Mouse (Mus musculus) heart, embryonic 15.5 days (tissue): ENCODE measurements around the gene Ap5b1. TPM values are rescaled to one million over a fixed set of nuclear protein-coding genes. Genes with fewer than 3 reads are reported as not detected.

Experiments used
- ATAC-seq: fragments of 200-750 bp; cut with Nextera tagmentation; replicated peaks from 2 replicates; pipeline ENCODE4 v1.8.0; 2017; ENCODE audit warnings: low read depth, moderate TSS enrichment; ENCODE audit not compliant: insufficient number of reproducible peaks, insufficient read depth, low FRiP score
- H3K27ac ChIP-seq: fragments of 300-500 bp; sonication (generic); 2 replicates; pipeline ENCODE4 v1.5.1; 2015; ENCODE audit warnings: mild to moderate bottlenecking, inconsistent platforms
- H3K27me3 ChIP-seq: fragments of 300-500 bp; sonication (generic); 2 replicates; pipeline ENCODE4 v1.6.1; 2015; ENCODE audit warnings: inconsistent platforms
- H3K36me3 ChIP-seq: fragments of 300-500 bp; sonication (generic); 2 replicates; pipeline ENCODE4 v1.6.1; 2015; ENCODE audit warnings: mild to moderate bottlenecking, inconsistent platforms
- H3K4me1 ChIP-seq: fragments of 300-500 bp; sonication (generic); replicated peaks from 2 replicates; pipeline ENCODE4 v1.6.1; 2015; ENCODE audit warnings: inconsistent platforms
- H3K4me2 ChIP-seq: fragments of 300-500 bp; sonication (generic); 2 replicates; pipeline ENCODE4 v1.6.1; 2015; ENCODE audit warnings: inconsistent platforms, mild to moderate bottlenecking, moderate library complexity
- H3K4me3 ChIP-seq: fragments of 300-500 bp; sonication (generic); 2 replicates; pipeline ENCODE4 v1.5.1; 2015; ENCODE audit warnings: mild to moderate bottlenecking, inconsistent platforms
- H3K9ac ChIP-seq: fragments of 300-500 bp; sonication (generic); 2 replicates; pipeline ENCODE4 v1.6.1; 2015; ENCODE audit warnings: mild to moderate bottlenecking, inconsistent platforms
- H3K9me3 ChIP-seq: fragments of 300-500 bp; sonication (generic); replicated peaks from 2 replicates; pipeline ENCODE4 v1.6.1; 2016; ENCODE audit warnings: inconsistent platforms
- WGBS: fragments of 180-500 bp; shearing (Covaris S2); methylation state at CpG from one replicate; pipeline ENCODE4 v1.1.7; 2015; ENCODE audit warnings: mixed read lengths; 5-methylcytosine and 5-hydroxymethylcytosine counted together
- polyA plus RNA-seq: library from polyadenylated mRNA; unstranded; fragments of >200 nt; fragmentation: Nextera tagmentation; extraction: Ambion mirVana; gene quantifications from 2 replicates; pipeline ENCODE4 v1.2.1, GENCODE M21; 2015

Gene Ap5b1
- polyA plus RNA-seq, 1 experiment from 2014 or later = 2.0 TPM

DNA sequence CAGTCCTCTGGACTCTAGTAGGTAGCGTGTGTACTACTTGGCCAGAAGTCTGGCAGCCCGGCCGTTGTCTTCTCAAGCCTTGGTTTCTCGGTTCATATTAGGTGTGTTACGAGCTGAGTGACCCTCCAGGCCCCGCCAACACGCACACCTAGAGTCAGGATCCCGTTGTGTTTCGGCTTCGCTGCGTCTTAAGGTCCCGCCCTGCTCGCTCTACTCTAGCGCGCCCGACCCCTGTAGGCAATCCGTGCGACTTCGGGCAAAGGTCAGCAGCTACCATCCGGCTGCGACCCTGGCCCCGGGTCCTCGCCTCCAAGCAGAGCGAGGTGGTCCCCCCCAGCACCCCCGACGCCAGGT is 668 bp upstream of the Ap5b1 start:
- Histone ChIP-seq H3K27me3 (peaks cover 50% of the 10 kb centered on the region), H3K9ac (peak overlapping the region; percentile 84), H3K27ac (peak overlapping the region; percentile 92), H3K4me1 (peaks cover 23% of the 10 kb centered on the region), H3K36me3 (peaks cover 7% of the 10 kb centered on the region; the same call in 1 of the 2 replicates), H3K4me2 (peak overlapping the region; percentile 91), H3K9me3 (no peaks in the 10 kb centered on the region), H3K4me3 (peak overlapping the region; percentile 74)
- ATAC-seq = peak; percentile 34
- 3% methylated on average over 26 of the region's 26 CpGs for WGBS

DNA sequence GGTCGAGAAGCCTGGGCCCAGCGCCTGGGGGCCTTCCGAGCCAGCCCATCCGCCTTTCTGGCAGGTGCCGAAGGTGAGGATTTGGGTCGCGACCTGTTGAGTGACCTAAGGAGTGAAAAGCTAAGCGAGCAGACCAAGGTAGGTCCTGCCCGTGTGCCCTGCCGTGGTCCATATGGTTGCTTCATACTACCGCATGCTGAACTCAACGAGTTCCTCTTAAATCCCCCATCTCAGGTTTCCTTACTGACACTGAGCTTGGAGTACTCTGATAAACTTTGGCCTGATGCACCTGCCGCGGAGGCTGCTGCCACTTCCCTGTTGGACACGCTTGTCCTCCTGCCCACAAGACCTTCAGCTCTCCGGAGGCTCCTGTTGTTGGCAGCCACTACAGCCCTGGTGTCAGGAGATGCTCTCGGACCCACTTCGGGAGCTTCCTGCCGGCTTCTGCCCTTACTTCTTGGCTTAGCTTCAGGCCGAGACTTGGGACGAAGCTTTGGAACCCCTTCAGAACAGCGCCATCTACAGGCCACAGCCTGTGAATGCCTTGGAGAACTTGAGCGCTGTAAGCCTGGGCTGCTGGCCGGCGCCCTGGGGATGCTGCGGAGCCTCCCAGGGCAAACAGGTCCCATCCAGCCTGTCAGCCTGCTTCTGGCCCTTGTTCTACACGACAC is 780 bp downstream of the Ap5b1 start:
- H3K9ac ChIP-seq = peak overlapping the region; percentile 84
- H3K36me3 ChIP-seq = peaks cover 7% of the 10 kb centered on the region; the same call in 1 of the 2 replicates
- peak overlapping the region; percentile 92 for H3K27ac ChIP-seq
- no peak for ATAC-seq
- peaks cover 36% of the 10 kb centered on the region for H3K27me3 ChIP-seq
- no peaks in the 10 kb centered on the region for H3K9me3 ChIP-seq
- 8% methylated on average over 27 of the region's 27 CpGs for WGBS
- peak overlapping the region; percentile 91 for H3K4me2 ChIP-seq
- H3K4me1 ChIP-seq = peaks cover 23% of the 10 kb centered on the region
- H3K4me3 ChIP-seq = peak overlapping the region; percentile 74

- peaks cover 7% of the 10 kb centered on the region; the same call in 1 of the 2 replicates for H3K36me3 ChIP-seq
- peaks cover 27% of the 10 kb centered on the region for H3K27me3 ChIP-seq
- no peak overlapping the region for H3K9ac ChIP-seq
- peaks cover 23% of the 10 kb centered on the region for H3K4me1 ChIP-seq
- no peak overlapping the region for H3K27ac ChIP-seq
- H3K4me3 ChIP-seq = no peak overlapping the region
- no peak overlapping the region for H3K4me2 ChIP-seq
- 89% methylated on average over 10 of the region's 10 CpGs for WGBS
- no peak for ATAC-seq
- H3K9me3 ChIP-seq = no peaks in the 10 kb centered on the region
Measured at GRCm38 (mm10) chr19:5569521-5569920, 1.7 kb downstream of the Ap5b1 start.

DNA sequence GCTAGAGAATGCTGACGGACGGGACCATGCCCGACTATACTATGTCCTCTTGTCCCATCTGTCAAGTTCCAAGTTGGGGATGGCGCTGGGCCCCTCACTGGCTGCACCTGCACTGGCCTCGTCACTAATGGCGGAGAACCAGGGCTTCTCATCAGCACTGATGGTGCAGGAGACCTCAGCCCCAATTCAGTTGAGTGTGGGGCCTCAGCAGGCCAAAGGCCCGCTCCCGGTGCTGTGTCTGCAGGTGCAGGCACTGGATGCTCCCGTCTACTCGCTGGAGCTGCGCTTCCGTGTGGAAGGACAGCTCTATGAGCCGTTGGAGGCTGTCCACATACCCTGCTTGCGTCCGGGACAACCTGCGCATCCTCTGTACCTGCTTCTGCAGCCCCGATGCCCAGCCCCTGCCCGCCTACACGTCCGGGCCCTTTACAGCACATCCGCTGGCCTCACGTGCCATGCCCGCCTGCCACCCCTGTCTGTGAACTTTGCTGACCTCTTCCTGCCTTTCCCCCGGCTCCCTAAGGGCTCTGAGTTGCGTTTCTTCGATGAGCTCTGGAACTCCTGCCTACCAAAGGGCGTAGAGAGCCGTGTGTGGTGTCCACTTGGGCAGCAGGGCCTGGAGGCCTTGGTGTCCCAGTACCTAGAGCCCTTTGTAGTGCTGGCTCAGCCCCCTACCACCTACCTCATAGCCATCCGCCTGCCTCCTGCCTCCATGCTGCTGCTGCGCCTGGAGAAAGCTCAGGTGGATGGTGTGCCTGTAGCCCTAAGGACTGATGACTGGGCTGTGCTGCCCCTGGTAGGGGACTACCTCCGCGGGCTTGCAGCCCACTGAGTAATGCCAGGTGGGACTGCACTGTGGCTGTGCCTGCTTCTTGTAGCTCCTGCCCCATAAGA is 2.8 kb downstream of the Ap5b1 start:
- peaks cover 7% of the 10 kb centered on the region; the same call in 1 of the 2 replicates for H3K36me3 ChIP-seq
- no peaks in the 10 kb centered on the region for H3K9me3 ChIP-seq
- 90% methylated on average over 32 of the region's 32 CpGs for WGBS
- H3K4me2 ChIP-seq = no peak overlapping the region
- ATAC-seq = no peak
- peaks cover 22% of the 10 kb centered on the region for H3K27me3 ChIP-seq
- peaks cover 23% of the 10 kb centered on the region for H3K4me1 ChIP-seq
- H3K9ac ChIP-seq = no peak overlapping the region
- no peak overlapping the region for H3K4me3 ChIP-seq
- H3K27ac ChIP-seq = no peak overlapping the region

GRCm38 (mm10) chr19:5571831-5572230 is 4.0 kb downstream of the Ap5b1 start:
- WGBS = 66% methylated on average over 5 of the region's 5 CpGs
- no peaks in the 10 kb centered on the region for H3K9me3 ChIP-seq
- H3K27me3 ChIP-seq = 0 out of 2 replicates have a peak, but pooled peaks cover 12% of the 10 kb centered on the region
- H3K4me1 ChIP-seq = peaks cover 17% of the 10 kb centered on the region
- H3K4me3 ChIP-seq = no peak overlapping the region
- H3K4me2 ChIP-seq = no peak overlapping the region
- no peak for ATAC-seq
- H3K9ac ChIP-seq = no peak overlapping the region
- H3K27ac ChIP-seq = no peak overlapping the region
- H3K36me3 ChIP-seq = peaks cover 7% of the 10 kb centered on the region; the same call in 1 of the 2 replicates

GRCm38 (mm10) chr19:5572331-5573125 is 4.7 kb downstream of the Ap5b1 start:
- Histone ChIP-seq H3K4me3 (no peak overlapping the region), H3K27ac (no peak overlapping the region), H3K4me2 (no peak overlapping the region), H3K36me3 (peaks cover 7% of the 10 kb centered on the region; the same call in 1 of the 2 replicates), H3K4me1 (peaks cover 14% of the 10 kb centered on the region), H3K9ac (no peak overlapping the region), H3K27me3 (0 out of 2 replicates have a peak, but pooled peaks cover 12% of the 10 kb centered on the region), H3K9me3 (no peaks in the 10 kb centered on the region)
- no peak for ATAC-seq
- 81% methylated on average over 19 of the region's 19 CpGs for WGBS

DNA sequence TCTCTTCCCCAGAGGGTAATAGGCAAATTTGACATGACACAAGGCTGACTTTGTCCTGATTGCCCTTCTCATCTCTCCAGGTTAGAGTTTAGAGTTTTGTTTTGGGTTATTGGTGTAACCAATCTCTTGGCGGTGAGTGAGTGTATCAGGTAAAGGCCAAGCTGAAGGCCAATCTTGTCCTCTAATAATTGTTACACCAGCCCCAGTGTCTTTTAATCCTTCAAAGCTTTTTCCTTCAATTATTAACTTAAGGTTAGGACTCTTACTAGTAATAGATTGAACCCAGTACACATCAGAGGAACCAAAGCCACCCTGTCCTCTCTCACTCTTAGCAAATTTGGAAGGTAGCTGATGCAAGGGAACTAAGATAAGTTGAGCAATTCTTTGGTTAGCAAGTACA is 7.5 kb downstream of the Ap5b1 start:
- H3K4me2 ChIP-seq = no peak overlapping the region
- 95% methylated on average over 1 of the region's 1 CpGs for WGBS
- no peak overlapping the region for H3K27ac ChIP-seq
- no peak overlapping the region for H3K9ac ChIP-seq
- H3K9me3 ChIP-seq = no peaks in the 10 kb centered on the region
- H3K36me3 ChIP-seq = peaks cover 2% of the 10 kb centered on the region; the same call in 1 of the 2 replicates
- 0 out of 2 replicates have a peak, but pooled peaks cover 1% of the 10 kb centered on the region for H3K27me3 ChIP-seq
- 0 out of 2 replicates have a peak, but pooled peaks cover 2% of the 10 kb centered on the region for H3K4me1 ChIP-seq
- H3K4me3 ChIP-seq = no peak overlapping the region
- ATAC-seq = no peak

GRCm38 (mm10) chr19:5579971-5580370 is 12.1 kb downstream of the Ap5b1 start:
- Histone ChIP-seq H3K4me3 (no peak overlapping the region), H3K27ac (no peak overlapping the region), H3K4me1 (no peaks in the 10 kb centered on the region), H3K27me3 (peaks cover 3% of the 10 kb centered on the region; the same call in 1 of the 2 replicates), H3K9me3 (no peaks in the 10 kb centered on the region), H3K4me2 (no peak overlapping the region), H3K9ac (no peak overlapping the region), H3K36me3 (no peaks in the 10 kb centered on the region)
- WGBS = 71% methylated on average over 4 of the region's 4 CpGs
- no peak for ATAC-seq

DNA sequence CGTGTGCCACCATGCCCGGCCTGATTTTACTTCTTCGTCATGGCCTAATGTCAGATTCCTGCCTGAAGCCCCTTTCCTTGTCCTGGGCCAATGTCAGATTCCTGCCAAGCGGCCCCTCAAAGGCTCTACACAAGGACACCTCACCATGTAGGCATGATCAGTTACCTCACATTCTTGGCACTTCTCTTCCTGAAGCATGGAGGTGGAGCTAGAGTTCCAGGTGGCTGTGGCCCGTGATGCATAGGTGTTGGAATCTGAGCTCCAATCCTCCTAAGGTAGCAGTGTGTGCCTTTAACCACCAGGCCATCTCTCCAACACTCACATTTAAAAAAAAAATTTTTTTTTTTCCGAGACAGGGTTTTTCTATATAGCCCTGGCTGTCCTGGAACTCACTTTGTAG is 13.0 kb downstream of the Ap5b1 start:
- no peak for ATAC-seq
- 80% methylated on average over 6 of the region's 6 CpGs for WGBS
- H3K4me1 ChIP-seq = no peaks in the 10 kb centered on the region
- no peaks in the 10 kb centered on the region for H3K9me3 ChIP-seq
- H3K4me3 ChIP-seq = no peak overlapping the region
- no peaks in the 10 kb centered on the region for H3K36me3 ChIP-seq
- H3K4me2 ChIP-seq = no peak overlapping the region
- H3K27me3 ChIP-seq = peaks cover 3% of the 10 kb centered on the region; the same call in 1 of the 2 replicates
- no peak overlapping the region for H3K9ac ChIP-seq
- H3K27ac ChIP-seq = no peak overlapping the region

DNA sequence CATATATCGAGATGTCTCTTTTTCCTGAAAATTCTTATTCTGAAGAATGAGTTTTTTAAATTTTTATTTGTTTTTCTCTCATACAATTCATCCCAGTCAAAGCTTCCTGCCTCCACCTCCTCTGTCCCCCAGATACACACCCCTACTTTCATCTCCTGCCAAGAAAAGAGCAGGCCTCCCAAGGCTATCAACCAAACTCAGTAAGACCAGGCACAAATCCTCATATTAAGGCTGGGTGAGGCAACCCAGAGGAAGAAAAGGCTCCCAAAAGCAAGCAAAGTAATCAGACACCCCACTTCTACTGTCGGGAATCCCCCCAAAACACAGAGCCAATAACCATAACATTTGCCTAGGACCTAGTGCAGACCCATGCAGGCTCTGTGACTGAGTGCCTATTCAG is 14.2 kb downstream of the Ap5b1 start:
- Histone ChIP-seq H3K9ac (no peak overlapping the region), H3K9me3 (no peaks in the 10 kb centered on the region), H3K4me1 (no peaks in the 10 kb centered on the region), H3K27me3 (peaks cover 6% of the 10 kb centered on the region; the same call in 1 of the 2 replicates), H3K27ac (no peak overlapping the region), H3K4me2 (no peak overlapping the region), H3K36me3 (no peaks in the 10 kb centered on the region), H3K4me3 (no peak overlapping the region)
- ATAC-seq = no peak
- WGBS = 74% methylated on average over 2 of the region's 2 CpGs

GRCm38 (mm10) chr19:5589159-5589558 is 21.3 kb downstream of the Ap5b1 start:
- Histone ChIP-seq H3K4me1 (no peaks in the 10 kb centered on the region), H3K27ac (no peak overlapping the region), H3K9ac (no peak overlapping the region), H3K4me3 (no peak overlapping the region), H3K4me2 (no peak overlapping the region), H3K27me3 (peaks cover 5% of the 10 kb centered on the region; the same call in 1 of the 2 replicates), H3K36me3 (no peaks in the 10 kb centered on the region), H3K9me3 (no peaks in the 10 kb centered on the region)
- WGBS = 68% methylated on average over 9 of the region's 9 CpGs
- ATAC-seq = no peak
